Mouse (Mus musculus): ENCODE data around the gene Malrd1. TPM values are rescaled to one million over a fixed set of nuclear protein-coding genes. Genes with fewer than 3 reads are reported as not detected.

Malrd1 gene
- polyA plus RNA-seq, 1 experiment from 2014 or later = 0.03 TPM

GRCm38 (mm10) chr2:16110696-16111095, 584.4 kb downstream of the Malrd1 start:
- WGBS = 55% methylated on average over 3 of the region's 3 CpGs
- Histone ChIP-seq H3K9ac (ENCODE audit: low read length) (no peak overlapping the region), H3K27ac (replicated peaks; ENCODE audit: low read depth, low read length) (no peak overlapping the region), H3K4me2 (ENCODE audit: low read depth, severe bottlenecking) (no peak overlapping the region), H3K4me1 (ENCODE audit: control insufficient read depth, insufficient read depth, low read length) (no peaks in the 10 kb centered on the region), H3K9me3 (ENCODE audit: control insufficient read depth, low read length) (no peaks in the 10 kb centered on the region), H3K36me3 (ENCODE audit: control insufficient read depth, insufficient read depth, low read length) (no peaks in the 10 kb centered on the region), H3K4me3 (ENCODE audit: low read depth, low read length) (no peak overlapping the region), H3K27me3 (ENCODE audit: control insufficient read depth, insufficient read depth, low read length) (no peaks in the 10 kb centered on the region)
- ATAC-seq (ENCODE audit: insufficient number of reproducible peaks, low FRiP score, low TSS enrichment, low read depth) (no peak), DNase-seq (ENCODE audit: low spot score) (no peak)

GRCm38 (mm10) chr2:16113333-16113732, 587.1 kb downstream of the Malrd1 start:
- Histone ChIP-seq H3K27ac (replicated peaks; ENCODE audit: low read depth, low read length) (no peak overlapping the region), H3K36me3 (ENCODE audit: control insufficient read depth, insufficient read depth, low read length) (no peaks in the 10 kb centered on the region), H3K4me3 (ENCODE audit: low read depth, low read length) (no peak overlapping the region), H3K27me3 (ENCODE audit: control insufficient read depth, insufficient read depth, low read length) (no peaks in the 10 kb centered on the region), H3K4me2 (ENCODE audit: low read depth, severe bottlenecking) (no peak overlapping the region), H3K9ac (ENCODE audit: low read length) (no peak overlapping the region), H3K4me1 (ENCODE audit: control insufficient read depth, insufficient read depth, low read length) (no peaks in the 10 kb centered on the region), H3K9me3 (ENCODE audit: control insufficient read depth, low read length) (no peaks in the 10 kb centered on the region)
- DNase-seq (ENCODE audit: low spot score) = no peak
- ATAC-seq (ENCODE audit: insufficient number of reproducible peaks, low FRiP score, low TSS enrichment, low read depth) = no peak
- WGBS = 72% methylated on average over 2 of the region's 2 CpGs

DNA sequence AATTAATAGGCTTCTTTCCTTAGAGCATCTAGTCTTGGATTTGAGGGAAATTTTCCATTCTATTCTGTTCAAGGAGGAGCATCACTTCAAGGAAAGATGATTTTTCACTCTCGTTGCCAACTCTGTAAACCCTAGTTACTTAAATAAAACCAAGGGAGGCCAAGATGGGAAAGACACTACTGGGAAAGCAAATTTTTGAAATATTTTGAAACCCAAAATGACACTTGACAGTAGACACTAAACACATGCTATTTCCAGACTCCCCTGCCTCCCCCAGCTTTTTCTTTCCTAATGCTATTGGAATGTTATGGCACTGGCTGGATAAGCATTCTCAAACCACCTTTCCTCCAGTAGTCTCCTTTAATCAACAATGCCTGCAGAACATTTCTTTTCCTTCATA, 621.7 kb downstream of the Malrd1 start:
- H3K4me2 ChIP-seq (ENCODE audit: low read depth, severe bottlenecking) = no peak overlapping the region
- no peak overlapping the region for H3K9ac ChIP-seq (ENCODE audit: low read length)
- H3K36me3 ChIP-seq (ENCODE audit: control insufficient read depth, insufficient read depth, low read length) = no peaks in the 10 kb centered on the region
- H3K27me3 ChIP-seq (ENCODE audit: control insufficient read depth, insufficient read depth, low read length) = no peaks in the 10 kb centered on the region
- H3K9me3 ChIP-seq (ENCODE audit: control insufficient read depth, low read length) = no peaks in the 10 kb centered on the region
- 83% methylated on average over 1 of the region's 1 CpGs for WGBS
- H3K4me1 ChIP-seq (ENCODE audit: control insufficient read depth, insufficient read depth, low read length) = no peaks in the 10 kb centered on the region
- ATAC-seq (ENCODE audit: insufficient number of reproducible peaks, low FRiP score, low TSS enrichment, low read depth) (no peak), DNase-seq (ENCODE audit: low spot score) (no peak)
- no peak overlapping the region for H3K4me3 ChIP-seq (ENCODE audit: low read depth, low read length)
- H3K27ac ChIP-seq (replicated peaks; ENCODE audit: low read depth, low read length) = no peak overlapping the region

- DNase-seq (ENCODE audit: low spot score) (no peak), ATAC-seq (ENCODE audit: insufficient number of reproducible peaks, low FRiP score, low TSS enrichment, low read depth) (no peak)
- H3K4me1 ChIP-seq (ENCODE audit: control insufficient read depth, insufficient read depth, low read length) = no peaks in the 10 kb centered on the region
- no peak overlapping the region for H3K9ac ChIP-seq (ENCODE audit: low read length)
- no peaks in the 10 kb centered on the region for H3K36me3 ChIP-seq (ENCODE audit: control insufficient read depth, insufficient read depth, low read length)
- H3K4me3 ChIP-seq (ENCODE audit: low read depth, low read length) = no peak overlapping the region
- no peak overlapping the region for H3K4me2 ChIP-seq (ENCODE audit: low read depth, severe bottlenecking)
- no peak overlapping the region for H3K27ac ChIP-seq (replicated peaks; ENCODE audit: low read depth, low read length)
- no peaks in the 10 kb centered on the region for H3K27me3 ChIP-seq (ENCODE audit: control insufficient read depth, insufficient read depth, low read length)
- H3K9me3 ChIP-seq (ENCODE audit: control insufficient read depth, low read length) = no peaks in the 10 kb centered on the region
Observed at GRCm38 (mm10) chr2:16152623-16153022, 626.3 kb downstream of the Malrd1 start.

DNA sequence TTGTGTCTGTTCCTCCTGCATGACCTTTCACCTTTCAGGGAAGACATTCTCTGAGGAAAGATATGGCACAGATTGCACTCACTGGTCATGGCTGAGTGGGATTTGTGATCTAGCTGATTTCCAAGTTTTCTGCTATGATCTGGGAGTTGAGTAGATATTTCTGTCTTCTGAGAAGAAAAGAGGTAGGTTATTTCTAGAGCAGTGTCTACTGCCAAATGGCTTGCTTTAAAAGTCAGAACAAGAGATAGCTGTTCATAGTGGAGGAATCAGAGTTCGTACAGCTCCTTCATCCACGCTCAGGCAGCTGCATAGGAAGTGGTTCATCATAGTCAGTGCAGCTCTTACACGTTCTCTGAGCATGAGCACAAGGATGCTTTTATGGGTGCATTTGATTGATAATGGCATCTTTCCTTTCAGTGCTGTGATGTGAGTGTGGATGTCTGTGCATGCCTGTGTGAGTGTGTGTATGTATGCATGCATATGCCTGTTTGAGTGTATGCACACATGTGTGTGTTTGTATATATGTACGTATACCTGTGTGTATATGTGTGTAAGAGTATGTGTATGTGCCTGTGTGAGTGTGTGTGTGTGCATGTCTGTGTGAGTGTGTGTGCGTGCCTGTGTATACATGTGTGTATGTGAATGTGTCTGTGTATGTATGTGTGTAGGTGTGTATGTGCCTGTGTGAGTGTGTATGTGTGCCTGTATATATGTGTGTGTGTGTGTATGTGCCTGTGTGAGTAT, 637.1 kb downstream of the Malrd1 start:
- DNase-seq (ENCODE audit: low spot score) (no peak), ATAC-seq (ENCODE audit: insufficient number of reproducible peaks, low FRiP score, low TSS enrichment, low read depth) (no peak)
- H3K4me1 ChIP-seq (ENCODE audit: control insufficient read depth, insufficient read depth, low read length) = no peaks in the 10 kb centered on the region
- 79% methylated on average over 5 of the region's 5 CpGs for WGBS
- H3K9ac ChIP-seq (ENCODE audit: low read length) = no peak overlapping the region
- no peak overlapping the region for H3K27ac ChIP-seq (replicated peaks; ENCODE audit: low read depth, low read length)
- no peak overlapping the region for H3K4me3 ChIP-seq (ENCODE audit: low read depth, low read length)
- no peaks in the 10 kb centered on the region for H3K27me3 ChIP-seq (ENCODE audit: control insufficient read depth, insufficient read depth, low read length)
- H3K9me3 ChIP-seq (ENCODE audit: control insufficient read depth, low read length) = no peaks in the 10 kb centered on the region
- no peak overlapping the region for H3K4me2 ChIP-seq (ENCODE audit: low read depth, severe bottlenecking)
- no peaks in the 10 kb centered on the region for H3K36me3 ChIP-seq (ENCODE audit: control insufficient read depth, insufficient read depth, low read length)

DNA sequence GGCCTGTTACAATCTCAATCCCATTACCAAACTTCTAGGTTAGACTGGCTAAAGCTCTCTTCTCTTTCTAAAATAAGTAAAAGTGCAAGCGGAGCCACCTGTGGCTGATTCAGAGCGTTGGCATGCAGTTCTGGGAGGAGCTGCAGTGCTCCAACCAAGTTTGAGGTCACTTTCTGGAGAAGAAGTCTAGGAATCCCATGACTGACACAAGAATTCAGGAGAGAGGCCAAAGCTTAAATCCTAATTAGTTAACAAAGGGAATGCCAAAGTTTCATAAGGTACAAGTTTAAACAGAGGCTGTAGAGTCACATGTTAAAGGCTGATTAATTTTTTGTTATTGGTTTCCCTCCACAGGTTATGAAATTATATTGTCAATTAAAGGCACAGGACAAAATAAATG, 642.3 kb downstream of the Malrd1 start:
- no peak for ATAC-seq (ENCODE audit: insufficient number of reproducible peaks, low FRiP score, low TSS enrichment, low read depth)
- H3K4me2 ChIP-seq (ENCODE audit: low read depth, severe bottlenecking) = no peak overlapping the region
- 76% methylated on average over 2 of the region's 2 CpGs for WGBS

DNA sequence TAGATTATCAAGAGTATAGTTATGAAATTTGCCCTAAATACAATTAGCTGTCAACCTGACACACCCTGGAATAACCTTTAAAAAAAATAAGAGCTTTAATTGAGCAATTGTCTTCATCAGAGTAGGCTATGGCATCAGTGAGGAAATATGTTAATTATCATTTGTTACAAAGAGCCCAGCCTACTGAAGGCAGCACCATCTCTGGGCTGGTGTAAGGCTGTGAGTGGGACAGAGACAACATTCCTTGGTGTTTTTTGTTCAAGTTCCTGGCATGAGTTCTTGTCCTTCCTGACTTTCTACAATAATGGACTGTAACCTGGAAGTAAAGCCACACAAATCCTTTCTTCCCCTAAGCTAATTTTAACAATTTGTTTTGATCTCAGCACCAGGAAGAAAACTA, 645.8 kb downstream of the Malrd1 start:
- DNase-seq (ENCODE audit: low spot score) = no peak
- H3K36me3 ChIP-seq (ENCODE audit: control insufficient read depth, insufficient read depth, low read length) = no peaks in the 10 kb centered on the region
- H3K9me3 ChIP-seq (ENCODE audit: control insufficient read depth, low read length) = no peaks in the 10 kb centered on the region
- H3K9ac ChIP-seq (ENCODE audit: low read length) = no peak overlapping the region
- H3K27ac ChIP-seq (replicated peaks; ENCODE audit: low read depth, low read length) = no peak overlapping the region
- H3K4me1 ChIP-seq (ENCODE audit: control insufficient read depth, insufficient read depth, low read length) = no peaks in the 10 kb centered on the region
- no peak overlapping the region for H3K4me2 ChIP-seq (ENCODE audit: low read depth, severe bottlenecking)
- no peak for ATAC-seq (ENCODE audit: insufficient number of reproducible peaks, low FRiP score, low TSS enrichment, low read depth)
- H3K4me3 ChIP-seq (ENCODE audit: low read depth, low read length) = no peak overlapping the region
- H3K27me3 ChIP-seq (ENCODE audit: control insufficient read depth, insufficient read depth, low read length) = no peaks in the 10 kb centered on the region

More for the DNA sequence above, 642.3 kb downstream of the Malrd1 start:
- no peaks in the 10 kb centered on the region for H3K27me3 ChIP-seq (ENCODE audit: control insufficient read depth, insufficient read depth, low read length)
- no peaks in the 10 kb centered on the region for H3K9me3 ChIP-seq (ENCODE audit: control insufficient read depth, low read length)
- no peaks in the 10 kb centered on the region for H3K36me3 ChIP-seq (ENCODE audit: control insufficient read depth, insufficient read depth, low read length)
- H3K4me1 ChIP-seq (ENCODE audit: control insufficient read depth, insufficient read depth, low read length) = no peaks in the 10 kb centered on the region
- H3K9ac ChIP-seq (ENCODE audit: low read length) = no peak overlapping the region
- DNase-seq (ENCODE audit: low spot score) = no peak
- H3K27ac ChIP-seq (replicated peaks; ENCODE audit: low read depth, low read length) = no peak overlapping the region
- H3K4me3 ChIP-seq (ENCODE audit: low read depth, low read length) = no peak overlapping the region

GRCm38 (mm10) chr2:16173355-16173754, 647.1 kb downstream of the Malrd1 start:
- no peak overlapping the region for H3K4me3 ChIP-seq (ENCODE audit: low read depth, low read length)
- no peaks in the 10 kb centered on the region for H3K4me1 ChIP-seq (ENCODE audit: control insufficient read depth, insufficient read depth, low read length)
- H3K9me3 ChIP-seq (ENCODE audit: control insufficient read depth, low read length) = no peaks in the 10 kb centered on the region
- no peaks in the 10 kb centered on the region for H3K36me3 ChIP-seq (ENCODE audit: control insufficient read depth, insufficient read depth, low read length)
- no peaks in the 10 kb centered on the region for H3K27me3 ChIP-seq (ENCODE audit: control insufficient read depth, insufficient read depth, low read length)
- H3K27ac ChIP-seq (replicated peaks; ENCODE audit: low read depth, low read length) = no peak overlapping the region
- WGBS = 46% methylated on average over 2 of the region's 2 CpGs
- H3K9ac ChIP-seq (ENCODE audit: low read length) = no peak overlapping the region
- DNase-seq (ENCODE audit: low spot score) = no peak
- no peak for ATAC-seq (ENCODE audit: insufficient number of reproducible peaks, low FRiP score, low TSS enrichment, low read depth)
- no peak overlapping the region for H3K4me2 ChIP-seq (ENCODE audit: low read depth, severe bottlenecking)

DNA sequence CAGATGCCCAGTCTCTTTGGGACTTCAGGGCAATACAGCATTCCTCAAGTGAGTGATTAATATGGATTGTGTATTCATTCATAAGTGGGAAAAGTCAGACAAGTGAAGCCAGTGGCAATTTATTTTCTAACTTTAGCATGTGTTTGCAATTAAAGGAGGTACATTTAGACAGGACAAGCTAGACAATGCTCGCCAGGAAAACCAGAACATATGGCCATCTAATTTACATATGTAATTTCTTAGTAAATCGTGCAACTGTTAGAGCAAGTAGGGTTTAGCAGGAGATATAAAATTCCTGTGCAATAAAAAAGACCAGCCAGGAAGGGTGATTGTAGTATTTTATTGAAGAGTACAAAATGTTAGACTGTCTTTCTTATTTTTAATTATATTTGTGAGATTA, 655.9 kb downstream of the Malrd1 start:
- ATAC-seq (ENCODE audit: insufficient number of reproducible peaks, low FRiP score, low TSS enrichment, low read depth) (no peak), DNase-seq (ENCODE audit: low spot score) (no peak)
- no peak overlapping the region for H3K9ac ChIP-seq (ENCODE audit: low read length)
- H3K36me3 ChIP-seq (ENCODE audit: control insufficient read depth, insufficient read depth, low read length) = no peaks in the 10 kb centered on the region
- H3K9me3 ChIP-seq (ENCODE audit: control insufficient read depth, low read length) = no peaks in the 10 kb centered on the region
- no peaks in the 10 kb centered on the region for H3K4me1 ChIP-seq (ENCODE audit: control insufficient read depth, insufficient read depth, low read length)
- no peak overlapping the region for H3K4me2 ChIP-seq (ENCODE audit: low read depth, severe bottlenecking)
- H3K27ac ChIP-seq (replicated peaks; ENCODE audit: low read depth, low read length) = no peak overlapping the region
- no peaks in the 10 kb centered on the region for H3K27me3 ChIP-seq (ENCODE audit: control insufficient read depth, insufficient read depth, low read length)
- no peak overlapping the region for H3K4me3 ChIP-seq (ENCODE audit: low read depth, low read length)
- WGBS = 46% methylated on average over 2 of the region's 2 CpGs

Measured in limb, embryonic 11.5 days (tissue).